Mouse (Mus musculus) liver, embryonic 16.5 days (tissue): ENCODE data around the gene Clcnka. TPM values are rescaled to one million over a fixed set of nuclear protein-coding genes. Genes with fewer than 3 reads are reported as not detected.
A peak's percentile ranks its signal among the peaks of the same experiment; 100 is the strongest.

Experiments
- ATAC-seq: fragments of 200-750 bp; cut with Nextera tagmentation; 2 replicates; pipeline ENCODE4 v1.8.0; 2017; ENCODE audit warnings: low read depth, mild to moderate bottlenecking, moderate number of reproducible peaks, moderate library complexity
- H3K27ac ChIP-seq: fragments of 300-500 bp; sonication (generic); 2 replicates; pipeline ENCODE4 v1.5.1; 2014; ENCODE audit warnings: mild to moderate bottlenecking, low read length
- H3K27me3 ChIP-seq: fragments of 300-500 bp; sonication (generic); 2 replicates; pipeline ENCODE4 v1.6.1; 2014; ENCODE audit warnings: low read depth, low read length, mixed read lengths; ENCODE audit not compliant: control insufficient read depth, insufficient read depth
- H3K36me3 ChIP-seq: fragments of 300-500 bp; sonication (generic); 2 replicates; pipeline ENCODE4 v1.6.1; 2014; ENCODE audit warnings: mild to moderate bottlenecking; ENCODE audit not compliant: control insufficient read depth, insufficient read depth
- H3K4me1 ChIP-seq: fragments of 300-500 bp; sonication (generic); 2 replicates; pipeline ENCODE4 v1.6.1; 2014; ENCODE audit warnings: low read depth, low read length, mixed read lengths; ENCODE audit not compliant: control insufficient read depth
- H3K4me2 ChIP-seq: fragments of 300-500 bp; sonication (generic); 2 replicates; pipeline ENCODE4 v1.6.1; 2014; ENCODE audit warnings: low read depth, low read length, mixed read lengths
- H3K4me3 ChIP-seq: fragments of 300-500 bp; sonication (generic); 2 replicates; pipeline ENCODE4 v1.5.1; 2014; ENCODE audit warnings: low read depth, mild to moderate bottlenecking, low read length
- H3K9ac ChIP-seq: fragments of 300-500 bp; sonication (generic); 2 replicates; pipeline ENCODE4 v1.6.1; 2014; ENCODE audit warnings: low read depth, low read length
- H3K9me3 ChIP-seq: fragments of 300-500 bp; sonication (generic); replicated peaks from 2 replicates; pipeline ENCODE4 v1.6.1; 2016; ENCODE audit warnings: low read length; ENCODE audit not compliant: control insufficient read depth
- WGBS: fragments of 180-500 bp; shearing (Covaris S2); extraction: QIAGEN DNeasy Blood & Tissue Kit; methylation state at CpG from one replicate; pipeline ENCODE4 v1.1.7; 2014; ENCODE audit not compliant: insufficient replicate concordance; 5-methylcytosine and 5-hydroxymethylcytosine counted together
- polyA plus RNA-seq: library from polyadenylated mRNA; unstranded; fragments of >200 nt; fragmentation: Nextera tagmentation; extraction: Ambion mirVana; gene quantifications from 2 replicates; pipeline ENCODE4 v1.2.1, GENCODE M21; 2015

Gene Clcnka
- polyA plus RNA-seq, 1 experiment from 2014 or later, result 0.05 TPM

DNA sequence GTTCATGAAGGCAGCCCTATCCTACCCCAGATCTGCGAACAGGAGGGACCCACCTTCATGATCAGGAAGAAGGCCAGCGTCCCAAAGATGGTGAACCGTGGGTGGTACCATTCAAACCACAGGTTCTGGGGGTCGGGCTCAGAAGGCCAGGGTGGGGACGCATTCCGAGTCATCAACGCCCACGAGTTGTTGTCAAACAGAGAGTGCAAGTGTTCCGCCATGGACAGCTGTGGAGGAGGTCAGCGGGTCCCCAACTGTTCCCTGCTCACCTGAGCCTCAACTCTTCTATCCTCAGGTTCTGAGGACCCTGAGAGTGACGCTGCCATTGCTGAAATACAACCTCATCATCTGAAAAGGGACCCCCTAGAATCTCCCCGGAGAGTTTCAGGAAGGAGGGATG is 7.2 kb downstream of the Clcnka start:
- Histone ChIP-seq H3K27me3 (no peaks in the 10 kb centered on the region), H3K9me3 (no peaks in the 10 kb centered on the region), H3K9ac (no peak overlapping the region), H3K4me3 (no peak overlapping the region), H3K4me2 (no peak overlapping the region), H3K36me3 (no peaks in the 10 kb centered on the region), H3K4me1 (no peaks in the 10 kb centered on the region), H3K27ac (no peak overlapping the region)
- ATAC-seq, result no peak
- 60% methylated on average over 12 of the region's 12 CpGs for WGBS

GRCm38 (mm10) chr4:141389366-141390150 is 9.0 kb downstream of the Clcnka start:
- H3K36me3 ChIP-seq, result no peaks in the 10 kb centered on the region
- no peak overlapping the region for H3K27ac ChIP-seq
- whole genome bisulfite sequencing, result 60% methylated on average over 18 of the region's 18 CpGs
- H3K27me3 ChIP-seq, result peaks cover 3% of the 10 kb centered on the region
- no peak overlapping the region for H3K9ac ChIP-seq
- no peak overlapping the region for H3K4me3 ChIP-seq
- H3K4me2 ChIP-seq, result no peak overlapping the region
- ATAC-seq, result no peak
- H3K9me3 ChIP-seq, result no peaks in the 10 kb centered on the region
- H3K4me1 ChIP-seq, result no peaks in the 10 kb centered on the region

- H3K36me3 ChIP-seq, result no peaks in the 10 kb centered on the region
- no peak for ATAC-seq
- H3K4me1 ChIP-seq, result no peaks in the 10 kb centered on the region
- no peak overlapping the region for H3K4me2 ChIP-seq
- H3K27ac ChIP-seq, result no peak overlapping the region
- H3K27me3 ChIP-seq, result peaks cover 18% of the 10 kb centered on the region
- no peaks in the 10 kb centered on the region for H3K9me3 ChIP-seq
- no peak overlapping the region for H3K9ac ChIP-seq
- H3K4me3 ChIP-seq, result no peak overlapping the region
- WGBS, result 46% methylated on average over 5 of the region's 5 CpGs
Observed at GRCm38 (mm10) chr4:141387933-141388332, 10.6 kb downstream of the Clcnka start.

DNA sequence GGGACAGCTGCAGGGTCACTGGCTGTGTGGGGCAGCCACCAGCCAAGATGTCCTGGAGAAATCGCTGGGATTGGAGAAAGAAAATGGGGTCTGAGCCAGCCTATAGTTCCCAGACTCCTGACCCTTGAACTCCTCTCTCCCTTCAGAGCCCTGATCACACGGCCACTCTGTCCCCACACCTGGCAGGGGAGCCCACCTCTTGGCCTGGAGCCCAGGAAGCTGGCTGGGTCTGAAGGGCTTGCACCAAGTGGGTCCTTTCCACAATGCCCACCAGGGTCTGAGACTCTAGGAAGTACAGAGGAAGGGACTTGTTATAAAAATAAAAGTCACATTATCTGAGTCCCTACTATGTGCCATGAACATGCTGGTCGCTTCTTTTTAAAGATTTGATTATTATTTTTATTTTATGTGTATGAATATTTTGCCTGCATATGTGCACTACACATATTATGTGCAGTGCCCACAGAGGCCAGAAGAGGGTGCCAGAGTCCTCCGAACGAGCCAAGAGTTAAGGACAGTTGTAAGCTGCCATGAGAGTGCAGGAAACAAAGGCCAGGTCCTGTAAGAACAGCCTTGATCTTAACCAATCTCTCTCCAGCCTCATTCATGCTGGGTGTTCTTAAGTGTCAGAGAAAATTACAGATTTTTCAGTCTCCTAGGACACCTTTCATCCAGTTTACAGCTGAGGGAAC is 11.3 kb downstream of the Clcnka start:
- no peak overlapping the region for H3K4me2 ChIP-seq
- peaks cover 24% of the 10 kb centered on the region for H3K27me3 ChIP-seq
- no peaks in the 10 kb centered on the region for H3K36me3 ChIP-seq
- 16% methylated on average over 5 of the region's 5 CpGs for WGBS
- no peak for ATAC-seq
- no peak overlapping the region for H3K4me3 ChIP-seq
- no peak overlapping the region for H3K27ac ChIP-seq
- no peaks in the 10 kb centered on the region; the same call in 1 of the 2 replicates for H3K4me1 ChIP-seq
- H3K9ac ChIP-seq, result no peak overlapping the region
- no peaks in the 10 kb centered on the region for H3K9me3 ChIP-seq

GRCm38 (mm10) chr4:141386150-141386549 is 12.4 kb downstream of the Clcnka start:
- ATAC-seq, result no peak
- WGBS, result 63% methylated on average over 7 of the region's 7 CpGs
- Histone ChIP-seq H3K4me3 (no peak overlapping the region), H3K27ac (no peak overlapping the region), H3K36me3 (no peaks in the 10 kb centered on the region), H3K4me2 (no peak overlapping the region), H3K9me3 (no peaks in the 10 kb centered on the region), H3K9ac (no peak overlapping the region), H3K27me3 (peaks cover 35% of the 10 kb centered on the region), H3K4me1 (no peaks in the 10 kb centered on the region; the same call in 1 of the 2 replicates)

- no peak overlapping the region for H3K27ac ChIP-seq
- ATAC-seq, result no peak; the same call in 1 of the 2 replicates
- WGBS, result 2% methylated on average over 7 of the region's 7 CpGs
Observed at GRCm38 (mm10) chr4:141385275-141385674, 13.2 kb downstream of the Clcnka start.

GRCm38 (mm10) chr4:141382406-141382805 is 16.1 kb downstream of the Clcnka start:
- H3K4me1 ChIP-seq, result no peaks in the 10 kb centered on the region; the same call in 1 of the 2 replicates
- H3K36me3 ChIP-seq, result no peaks in the 10 kb centered on the region
- no peak overlapping the region for H3K27ac ChIP-seq
- no peak for ATAC-seq
- peak overlapping the region; percentile 7 for H3K4me2 ChIP-seq
- H3K27me3 ChIP-seq, result peaks cover 38% of the 10 kb centered on the region
- no peaks in the 10 kb centered on the region for H3K9me3 ChIP-seq
- no peak overlapping the region for H3K9ac ChIP-seq
- no peak overlapping the region for H3K4me3 ChIP-seq
- 2% methylated on average over 24 of the region's 25 CpGs for WGBS

More at GRCm38 (mm10) chr4:141385275-141385674, 13.2 kb downstream of the Clcnka start:
- no peak overlapping the region for H3K4me3 ChIP-seq
- no peak overlapping the region for H3K9ac ChIP-seq
- H3K4me1 ChIP-seq, result no peaks in the 10 kb centered on the region; the same call in 1 of the 2 replicates
- no peaks in the 10 kb centered on the region for H3K36me3 ChIP-seq
- no peaks in the 10 kb centered on the region for H3K9me3 ChIP-seq
- peaks cover 38% of the 10 kb centered on the region for H3K27me3 ChIP-seq
- H3K4me2 ChIP-seq, result no peak overlapping the region

DNA sequence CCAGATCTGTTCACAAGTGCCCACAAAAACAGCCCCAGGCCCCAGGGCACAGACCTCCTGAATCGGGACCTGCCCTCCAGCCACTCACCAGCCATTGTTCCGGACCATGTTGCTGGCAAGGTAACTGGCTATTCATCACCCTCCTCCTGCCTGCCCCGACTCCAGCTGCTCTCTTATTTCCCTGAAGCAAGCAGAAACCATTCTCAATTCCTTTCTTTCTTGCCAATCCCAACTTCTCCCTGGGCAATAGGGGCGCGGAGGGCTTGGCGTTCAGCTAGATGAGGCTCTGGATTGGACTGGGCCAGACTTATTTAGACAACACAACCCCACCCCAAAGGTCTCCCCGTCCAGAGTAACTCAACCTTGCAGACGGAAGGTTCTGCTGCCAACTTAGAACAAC is 18.9 kb downstream of the Clcnka start:
- no peaks in the 10 kb centered on the region for H3K9me3 ChIP-seq
- H3K27me3 ChIP-seq, result peaks cover 36% of the 10 kb centered on the region
- H3K36me3 ChIP-seq, result no peaks in the 10 kb centered on the region
- H3K4me3 ChIP-seq, result no peak overlapping the region
- WGBS, result 61% methylated on average over 8 of the region's 8 CpGs
- H3K27ac ChIP-seq, result no peak overlapping the region
- H3K4me1 ChIP-seq, result no peaks in the 10 kb centered on the region; the same call in 1 of the 2 replicates
- no peak for ATAC-seq
- H3K9ac ChIP-seq, result no peak overlapping the region
- H3K4me2 ChIP-seq, result no peak overlapping the region

GRCm38 (mm10) chr4:141372426-141372825 is 26.1 kb downstream of the Clcnka start:
- H3K27me3 ChIP-seq, result peaks cover 22% of the 10 kb centered on the region
- no peaks in the 10 kb centered on the region; the same call in 1 of the 2 replicates for H3K4me1 ChIP-seq
- WGBS, result 75% methylated on average over 5 of the region's 5 CpGs
- H3K4me2 ChIP-seq, result no peak overlapping the region
- H3K4me3 ChIP-seq, result no peak overlapping the region
- no peak overlapping the region for H3K27ac ChIP-seq
- no peak overlapping the region for H3K9ac ChIP-seq
- ATAC-seq, result no peak
- H3K36me3 ChIP-seq, result no peaks in the 10 kb centered on the region
- H3K9me3 ChIP-seq, result no peaks in the 10 kb centered on the region
